ENCODE assay signal across 17 mouse cellular contexts in the genomic region with DNA sequence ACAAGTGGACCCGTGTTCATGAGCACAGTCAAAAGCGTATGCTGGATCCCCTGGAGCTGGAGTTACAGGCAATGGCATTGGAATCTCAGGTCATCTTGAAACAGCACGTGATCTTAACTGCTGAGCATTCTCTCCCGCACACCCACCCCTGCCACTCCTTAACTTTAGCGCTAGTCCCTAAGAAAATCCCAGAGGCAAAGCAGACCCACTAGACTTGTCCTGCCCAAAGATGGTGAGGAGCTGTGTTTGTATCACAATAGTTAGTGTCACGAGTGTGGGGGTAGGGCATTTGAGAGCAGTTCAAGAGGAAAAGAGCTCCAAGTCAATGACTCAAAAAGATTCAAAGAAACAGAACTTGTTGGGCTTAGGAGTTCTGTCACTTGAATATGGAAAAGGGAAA.
"Had no signal": no experiment of that assay in that cellular context is flagged by ENCODE, and none has a peak within 500 bp of the region (broad histone marks: within the 10 kb centered on the region; RNA-seq: fewer than 3 reads in every experiment).

No protein-coding gene starts in this region.

- H3K4me2 ChIP-seq: lung, embryonic 14.5 days; midbrain, embryonic 12.5 days; neural tube, embryonic 13.5 days; neural tube, embryonic 15.5 days had no signal

- H3K27ac ChIP-seq: midbrain, embryonic 10.5 days; midbrain, embryonic 12.5 days; neural tube, embryonic 13.5 days; neural tube, embryonic 15.5 days had no signal

- H3K9me3 ChIP-seq: midbrain, embryonic 10.5 days; midbrain, embryonic 12.5 days; neural tube, embryonic 13.5 days; neural tube, embryonic 15.5 days had no signal

- H3K36me3 ChIP-seq: midbrain, embryonic 10.5 days; midbrain, embryonic 12.5 days; neural tube, embryonic 13.5 days; neural tube, embryonic 15.5 days had no signal

- H3K9ac ChIP-seq: lung, embryonic 14.5 days; midbrain, embryonic 12.5 days; neural tube, embryonic 13.5 days; neural tube, embryonic 15.5 days had no signal

- H3K4me1 ChIP-seq: midbrain, embryonic 10.5 days; midbrain, embryonic 12.5 days; neural tube, embryonic 13.5 days; neural tube, embryonic 15.5 days had no signal

- DNase-seq: lung, adult 18-20 months; lung, embryonic 14.5 days; lung, postnatal 10 days; lung, postnatal 4 days; midbrain, embryonic 14.5 days; retina, postnatal 1 day; right cerebral cortex, postnatal 4 days; spleen, adult 18-20 months; thymus, adult 18-20 months; thymus, postnatal 14 days; thymus, postnatal 4 days had no signal

- ATAC-seq: midbrain, embryonic 16.5 days had no signal

- H3K27me3 ChIP-seq: midbrain, embryonic 12.5 days; neural tube, embryonic 13.5 days; neural tube, embryonic 15.5 days had no signal

- H3K4me3 ChIP-seq: midbrain, embryonic 10.5 days; midbrain, embryonic 12.5 days; myocyte; neural tube, embryonic 13.5 days; neural tube, embryonic 15.5 days had no signal
